Mouse (Mus musculus) bone marrow macrophage, adult 2 months (primary cell): Measurements from ENCODE around the gene Isoc2b. TPM values are rescaled to one million over a fixed set of nuclear protein-coding genes. Genes with fewer than 3 reads are reported as not detected.
"Not testable (repeated sequence)": the region's sequence is repeated elsewhere in the genome, so short reads cannot be mapped to it uniquely, and the experiment has no call there.

Experiments used
- H3K27ac ChIP-seq: 2 replicates; pipeline ENCODE4 v1.5.1; 2012; ENCODE audit warnings: low read depth, low read length; ENCODE audit not compliant: insufficient read depth
- H3K4me1 ChIP-seq: 2 replicates; pipeline ENCODE4 v1.6.1; 2012; ENCODE audit warnings: low read length; ENCODE audit not compliant: control insufficient read depth, insufficient read depth
- H3K4me3 ChIP-seq: 2 replicates; pipeline ENCODE4 v1.5.1; 2012; ENCODE audit warnings: mild to moderate bottlenecking, low read length, moderate library complexity; ENCODE audit not compliant: insufficient read depth
- CTCF ChIP-seq: IDR thresholded peaks from 2 replicates; pipeline ENCODE4 v1.5.1; 2012; ENCODE audit warnings: low read depth, mild to moderate bottlenecking, low read length, moderate library complexity
- POLR2A ChIP-seq: IDR thresholded peaks from 2 replicates; pipeline ENCODE4 v1.6.1; 2012; ENCODE audit warnings: mild to moderate bottlenecking, low read depth, low read length, borderline replicate concordance
- polyA plus RNA-seq: library from polyadenylated mRNA; stranded (reverse); fragments of >200 nt; gene quantifications from 2 replicates; pipeline ENCODE4 v1.2.4, GENCODE M21; 2012; ENCODE audit not compliant: missing spikeins, insufficient read depth, insufficient read length

Gene Isoc2b
- polyA plus RNA-seq, 1 experiment, result 20.4 TPM

DNA sequence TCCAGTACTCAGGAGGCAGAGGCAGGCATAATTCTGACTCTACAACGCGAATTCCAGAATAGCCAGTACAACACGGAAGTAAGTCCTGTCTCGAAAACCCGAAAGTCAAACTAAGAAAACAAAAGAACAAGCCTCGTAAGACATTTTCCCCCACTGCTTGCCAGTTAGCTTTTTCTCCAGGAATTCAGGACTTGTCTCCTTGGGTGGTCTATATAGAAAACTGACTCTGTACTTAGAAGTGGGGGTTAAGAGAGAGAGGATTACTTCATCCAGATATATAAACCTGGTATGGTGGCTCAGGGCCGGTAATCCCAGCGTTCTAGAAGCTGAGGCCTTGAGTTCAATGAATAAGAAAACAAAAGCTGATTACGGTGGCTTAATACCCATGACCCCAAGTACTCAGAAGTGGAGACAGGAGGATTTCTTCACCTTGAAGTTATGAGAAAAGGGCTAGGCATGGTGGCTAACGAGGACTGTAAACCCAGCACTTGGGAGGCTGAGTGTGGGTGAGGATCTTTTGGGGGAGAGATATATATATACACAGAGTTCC lies 3.4 kb downstream of the Isoc2b start:
- Histone ChIP-seq H3K4me1 (peaks cover 16% of the 10 kb centered on the region), H3K27ac (peak overlapping the region; percentile 90), H3K4me3 (peak overlapping the region; percentile 97)
- TF ChIP-seq CTCF (no peak), POLR2A (no peak)

DNA sequence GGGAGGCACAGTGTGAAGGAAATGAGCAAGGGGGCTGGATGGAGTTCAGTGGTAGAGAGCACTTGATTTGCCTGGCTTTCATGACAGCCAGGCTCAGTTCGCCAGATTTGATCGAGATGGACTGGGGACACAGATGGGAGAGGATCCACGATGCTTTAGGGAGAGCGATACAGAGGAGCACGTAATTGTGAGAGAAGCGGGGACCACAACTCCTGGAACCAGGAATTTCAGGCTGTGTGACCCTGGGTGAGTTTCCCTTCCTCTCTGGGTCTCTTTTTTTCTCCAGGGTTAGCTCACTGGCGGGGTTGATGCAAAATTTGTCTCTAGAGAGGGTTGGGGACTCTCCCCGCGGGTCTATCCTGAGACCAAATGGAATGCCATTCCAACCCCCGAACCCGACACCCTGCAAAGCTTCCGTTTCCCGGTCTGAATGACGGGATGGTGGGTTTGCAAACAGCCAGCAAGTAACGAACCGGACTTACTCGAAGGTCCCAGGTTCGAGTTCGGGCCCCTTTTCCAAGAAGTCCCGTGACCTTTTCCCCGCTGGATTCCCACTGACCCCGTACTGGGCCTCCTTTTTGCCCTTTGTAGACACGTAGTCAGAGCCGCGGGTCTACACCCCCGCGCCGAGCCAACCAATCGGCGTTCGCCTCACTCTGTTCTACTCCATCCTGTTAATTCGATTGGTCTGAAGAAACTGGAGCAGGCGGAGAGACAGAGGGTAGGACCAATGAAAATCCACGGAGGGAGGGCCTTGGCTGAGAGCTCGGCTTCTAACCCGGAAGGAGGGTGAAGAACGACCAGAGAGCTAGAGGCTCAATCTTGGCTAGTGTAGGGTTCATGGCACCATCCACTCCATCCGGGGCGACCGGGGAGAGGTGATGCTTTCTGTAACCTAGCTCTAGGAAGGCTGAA lies 4.2 kb downstream of the Isoc2b start:
- H3K27ac ChIP-seq, result peak overlapping the region; percentile 90
- peak overlapping the region; percentile 97 for H3K4me3 ChIP-seq
- TF ChIP-seq POLR2A, result peak; percentile 87
- no peak for TF ChIP-seq CTCF
- peaks cover 16% of the 10 kb centered on the region for H3K4me1 ChIP-seq

DNA sequence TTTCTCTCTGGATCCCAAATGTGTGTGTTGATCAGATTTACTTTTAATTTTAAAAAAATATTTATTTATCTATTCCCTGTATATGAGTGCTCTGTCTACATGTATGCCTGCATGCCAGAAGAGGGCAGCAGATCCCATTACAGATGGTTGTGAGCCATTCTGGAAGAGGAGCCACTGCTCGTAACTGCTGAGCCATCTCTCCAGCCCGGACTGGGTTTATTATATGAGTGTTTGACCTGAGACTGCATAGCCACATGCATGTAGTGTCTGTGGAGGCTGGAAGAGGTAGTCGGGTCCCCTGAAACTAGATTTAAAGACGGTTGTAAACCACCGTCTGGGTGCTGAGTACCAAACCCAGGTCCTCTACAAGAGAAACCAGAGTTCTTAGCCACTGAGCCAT lies 5.0 kb downstream of the Isoc2b start:
- H3K27ac ChIP-seq, result peak overlapping the region; percentile 49; the same call in 1 of the 2 replicates
- H3K4me3 ChIP-seq, result peak overlapping the region; percentile 78; the same call in 1 of the 2 replicates
- TF ChIP-seq CTCF, result peak; percentile 23; the same call in 1 of the 2 replicates
- no peak for TF ChIP-seq POLR2A
- H3K4me1 ChIP-seq, result peaks cover 16% of the 10 kb centered on the region

DNA sequence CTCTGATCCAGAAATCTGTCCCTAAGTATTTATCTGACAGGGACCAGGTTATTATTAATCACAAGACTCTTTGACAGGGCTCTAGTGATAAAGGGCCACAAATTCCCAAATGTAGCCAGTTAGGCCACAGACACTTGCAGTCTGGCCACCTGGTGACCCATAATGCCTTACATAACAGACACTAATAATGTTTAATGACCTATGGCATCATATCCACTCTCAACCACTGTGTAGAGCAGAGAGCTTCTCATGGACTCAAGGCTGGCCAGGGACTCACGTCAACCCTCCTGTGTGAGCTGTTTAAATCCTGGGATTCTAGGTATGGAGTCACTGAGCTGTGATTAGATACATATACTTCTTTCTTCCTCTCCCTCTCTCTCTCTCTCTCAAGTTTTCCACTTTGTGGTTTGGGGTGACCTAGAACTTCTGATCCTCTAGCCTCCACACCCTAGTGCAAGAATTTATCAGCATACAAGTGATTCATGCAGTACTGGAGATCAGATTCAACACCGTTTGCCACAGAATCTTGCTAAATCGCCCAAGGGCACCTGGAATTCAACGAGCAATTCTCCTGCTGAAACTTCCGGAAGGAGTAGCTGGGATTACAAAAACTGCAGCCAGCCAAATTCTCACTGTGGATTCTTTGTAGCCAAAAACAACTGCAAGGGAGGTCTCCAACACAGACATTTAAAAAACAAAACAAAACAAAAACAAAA lies 5.8 kb downstream of the Isoc2b start:
- TF ChIP-seq POLR2A (no peak), CTCF (no peak)
- H3K4me1 ChIP-seq, result peaks cover 16% of the 10 kb centered on the region
- H3K4me3 ChIP-seq, result no peak overlapping the region
- no peak overlapping the region for H3K27ac ChIP-seq

DNA sequence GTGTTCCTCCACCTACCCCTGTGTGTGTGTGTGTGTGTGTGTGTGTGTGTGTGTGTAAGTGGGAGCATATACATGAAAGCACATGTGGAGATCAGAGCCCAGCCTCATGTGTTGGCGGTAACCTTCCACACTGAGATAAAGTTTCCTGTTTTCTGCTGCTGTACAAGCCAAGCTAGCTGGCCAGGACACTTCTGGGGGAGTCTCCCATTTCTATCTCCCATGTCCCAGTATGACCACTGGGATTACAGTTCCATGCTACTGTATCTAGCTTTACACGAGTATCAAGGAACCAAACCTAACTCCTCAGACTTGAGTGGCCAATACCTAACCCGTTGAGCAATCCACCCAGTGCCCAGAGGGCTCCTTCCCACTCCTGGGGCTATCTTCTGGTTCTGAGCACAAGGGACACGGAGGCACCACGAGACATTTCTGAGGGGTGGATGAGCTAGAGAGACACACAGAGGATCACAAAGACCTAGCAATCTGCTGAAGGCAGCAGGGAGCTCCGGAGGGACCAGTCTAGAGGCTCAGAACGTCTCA lies 6.4 kb downstream of the Isoc2b start:
- TF ChIP-seq CTCF (no peak), POLR2A (no peak)
- peaks cover 16% of the 10 kb centered on the region for H3K4me1 ChIP-seq
- H3K27ac ChIP-seq, result 0 out of 2 replicates have a peak overlapping the region, but pooled peaks have one; percentile 0
- H3K4me3 ChIP-seq, result no peak overlapping the region

DNA sequence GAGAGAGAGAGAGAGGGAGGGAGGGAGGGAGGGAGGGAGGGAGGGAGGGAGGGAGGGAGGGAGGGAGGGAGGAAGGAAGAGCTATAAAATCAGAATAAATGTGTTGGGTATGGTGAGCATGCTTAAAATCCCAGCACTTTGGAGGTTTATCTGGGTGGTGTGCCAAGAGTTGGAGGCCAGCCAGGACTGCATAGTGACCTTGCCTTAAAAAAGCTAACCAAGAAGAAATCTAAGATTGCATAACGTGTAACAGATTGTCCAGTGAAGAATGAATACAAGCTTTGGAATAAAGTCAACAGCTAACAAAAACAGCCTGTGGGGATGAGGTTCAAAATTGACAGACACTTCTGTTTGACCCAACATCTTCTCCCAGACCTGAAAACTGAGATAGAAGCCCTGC lies 7.0 kb downstream of the Isoc2b start:
- Histone ChIP-seq H3K27ac (0 out of 2 replicates have a peak overlapping the region, but pooled peaks have one; percentile 0), H3K4me3 (no peak overlapping the region), H3K4me1 (peaks cover 16% of the 10 kb centered on the region)
- TF ChIP-seq CTCF (no peak), POLR2A (no peak)

DNA sequence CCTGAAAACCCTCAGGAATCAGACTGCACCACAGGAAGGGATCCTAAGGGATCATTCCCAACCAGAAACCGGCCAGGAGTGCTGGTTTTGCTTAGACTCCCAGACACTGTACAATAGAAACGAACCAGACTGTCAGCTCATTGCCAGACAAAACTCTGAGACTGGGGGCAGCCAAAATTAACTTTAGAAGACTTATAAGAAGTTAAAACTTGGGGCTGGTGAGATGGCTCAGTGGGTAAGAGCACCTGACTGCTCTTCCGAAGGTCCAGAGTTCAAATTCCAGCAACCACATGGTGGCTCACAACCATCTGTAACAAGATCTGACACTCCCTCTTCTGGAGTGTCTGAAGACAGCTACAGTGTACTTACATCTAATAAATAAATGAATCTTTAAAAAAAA lies 9.1 kb downstream of the Isoc2b start:
- H3K27ac ChIP-seq, result not testable (repeated sequence)
- peaks cover 11% of the 10 kb centered on the region for H3K4me1 ChIP-seq

DNA sequence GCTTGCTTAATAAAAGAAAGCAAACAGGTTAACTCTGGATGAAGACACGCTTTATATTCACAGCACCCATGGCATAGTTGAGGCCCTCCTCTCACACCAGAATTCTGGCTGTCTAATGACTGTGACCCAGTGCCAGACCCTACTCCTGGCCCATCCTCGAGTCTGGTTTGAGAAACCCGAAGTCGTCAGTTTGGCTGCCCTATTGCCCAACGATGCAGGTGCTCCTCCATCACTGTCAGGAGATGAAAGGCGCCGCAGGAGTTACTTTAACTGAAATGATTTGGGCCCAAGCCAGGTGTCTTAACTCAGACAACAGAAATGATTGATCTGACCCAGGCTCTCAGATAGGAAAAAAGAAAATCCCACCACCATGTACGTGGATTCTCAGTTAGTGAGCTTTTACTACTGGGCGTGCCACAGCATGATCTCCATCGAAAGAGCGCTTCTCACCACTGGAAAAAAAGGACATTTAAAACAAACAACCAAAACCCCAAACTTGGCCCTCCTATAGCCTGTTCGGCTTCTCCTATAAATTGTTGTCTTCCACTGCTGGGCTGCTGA lies 10.6 kb downstream of the Isoc2b start:
- Histone ChIP-seq H3K4me1 (peaks cover 11% of the 10 kb centered on the region), H3K27ac (no peak overlapping the region), H3K4me3 (no peak overlapping the region)
- no peak for TF ChIP-seq CTCF
- TF ChIP-seq POLR2A, result no peak

More for the DNA sequence above, 9.1 kb downstream of the Isoc2b start:
- H3K4me3 ChIP-seq, result not testable (repeated sequence)

DNA sequence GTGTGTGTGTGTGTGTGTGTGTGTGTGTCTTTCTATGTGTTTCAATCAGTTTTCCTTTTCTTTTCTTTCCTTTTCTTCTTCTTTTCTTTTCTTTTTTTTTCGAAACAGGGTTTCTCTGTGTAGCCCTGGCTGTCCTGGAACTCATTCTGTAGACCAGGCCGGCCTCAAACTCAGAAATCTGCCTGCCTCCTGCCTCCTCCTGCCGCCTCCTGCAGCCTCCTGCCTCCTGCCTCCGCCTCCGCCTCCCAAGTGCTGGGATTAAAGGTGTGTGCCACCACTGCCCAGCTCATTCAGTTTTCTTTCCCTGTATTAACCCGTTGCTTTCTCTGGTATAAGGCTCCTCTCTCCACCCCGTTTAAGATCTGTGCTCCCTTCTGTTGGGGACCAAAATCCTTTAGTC lies 12.7 kb downstream of the Isoc2b start:
- TF ChIP-seq CTCF, result no peak
- TF ChIP-seq POLR2A, result no peak
- H3K4me3 ChIP-seq, result no peak overlapping the region
- H3K4me1 ChIP-seq, result no peaks in the 10 kb centered on the region
- H3K27ac ChIP-seq, result no peak overlapping the region
